Mouse (Mus musculus) embryonic facial prominence, embryonic 11.5 days (tissue): ENCODE measurements around the gene Mettl24. TPM values are rescaled to one million over a fixed set of nuclear protein-coding genes. Genes with fewer than 3 reads are reported as not detected.
A peak's percentile ranks its signal among the peaks of the same experiment; 100 is the strongest.

Source experiments
- ATAC-seq: fragments of 200-750 bp; cut with Nextera tagmentation; replicated peaks from 2 replicates; pipeline ENCODE4 v1.8.0; 2017; ENCODE audit warnings: low read depth; ENCODE audit not compliant: insufficient number of reproducible peaks, low FRiP score, low TSS enrichment
- DNase-seq: peaks from one replicate; pipeline ENCODE4 v3.0.0-alpha.2; 2015; ENCODE audit warnings: low spot score
- H3K27ac ChIP-seq: fragments of 300-500 bp; sonication (generic); replicated peaks from 2 replicates; pipeline ENCODE4 v1.5.1; 2014; ENCODE audit warnings: mild to moderate bottlenecking, low read depth, low read length, control low read depth
- H3K27me3 ChIP-seq: fragments of 300-500 bp; sonication (generic); 2 replicates; pipeline ENCODE4 v1.6.1; 2014; ENCODE audit warnings: mild to moderate bottlenecking, low read length, moderate library complexity, mixed read lengths; ENCODE audit not compliant: control insufficient read depth, insufficient read depth
- H3K36me3 ChIP-seq: fragments of 300-500 bp; sonication (generic); replicated peaks from 2 replicates; pipeline ENCODE4 v1.6.1; 2014; ENCODE audit warnings: low read depth, mild to moderate bottlenecking, low read length, moderate library complexity, mixed read lengths; ENCODE audit not compliant: control insufficient read depth, insufficient read depth
- H3K4me1 ChIP-seq: fragments of 300-500 bp; sonication (generic); 2 replicates; pipeline ENCODE4 v1.6.1; 2014; ENCODE audit warnings: low read length, mixed read lengths; ENCODE audit not compliant: control insufficient read depth, insufficient read depth
- H3K4me2 ChIP-seq: fragments of 300-500 bp; sonication (generic); 2 replicates; pipeline ENCODE4 v1.6.1; 2014; ENCODE audit warnings: low read depth, mild to moderate bottlenecking, control low read depth, low read length, moderate library complexity
- H3K4me3 ChIP-seq: fragments of 300-500 bp; sonication (generic); 2 replicates; pipeline ENCODE4 v1.5.1; 2014; ENCODE audit warnings: low read depth, low read length, control low read depth
- H3K9ac ChIP-seq: fragments of 300-500 bp; sonication (generic); replicated peaks from 2 replicates; pipeline ENCODE4 v1.6.1; 2014; ENCODE audit warnings: mild to moderate bottlenecking, control low read depth, low read length
- H3K9me3 ChIP-seq: fragments of 300-500 bp; sonication (generic); replicated peaks from 2 replicates; pipeline ENCODE4 v1.6.1; 2016; ENCODE audit warnings: mild to moderate bottlenecking, low read length, inconsistent platforms, mixed read lengths; ENCODE audit not compliant: control insufficient read depth
- WGBS: fragments of 180-500 bp; shearing (Covaris S2); extraction: QIAGEN DNeasy Blood & Tissue Kit; methylation state at CpG from one replicate; pipeline ENCODE4 v1.1.7; 2014; 5-methylcytosine and 5-hydroxymethylcytosine counted together
- polyA plus RNA-seq: library from polyadenylated mRNA; unstranded; fragments of >200 nt; fragmentation: Nextera tagmentation; extraction: Ambion mirVana; gene quantifications from 2 replicates; pipeline ENCODE4 v1.2.1, GENCODE M21; 2014

Mettl24 gene
- polyA plus RNA-seq, 1 experiment from 2014 or later = 0.98 TPM

GRCm38 (mm10) chr10:40686976-40687375 is 3.9 kb downstream of the Mettl24 start:
- Histone ChIP-seq H3K9ac (no peak overlapping the region), H3K9me3 (no peaks in the 10 kb centered on the region), H3K27ac (no peak overlapping the region), H3K27me3 (no peaks in the 10 kb centered on the region), H3K4me2 (no peak overlapping the region), H3K4me3 (no peak overlapping the region), H3K36me3 (no peaks in the 10 kb centered on the region), H3K4me1 (no peaks in the 10 kb centered on the region)
- DNase-seq (no peak), ATAC-seq (no peak)
- 86% methylated on average over 4 of the region's 4 CpGs for WGBS

GRCm38 (mm10) chr10:40687407-40687806 is 4.3 kb downstream of the Mettl24 start:
- no peak overlapping the region for H3K4me3 ChIP-seq
- 68% methylated on average over 2 of the region's 2 CpGs for WGBS

DNA sequence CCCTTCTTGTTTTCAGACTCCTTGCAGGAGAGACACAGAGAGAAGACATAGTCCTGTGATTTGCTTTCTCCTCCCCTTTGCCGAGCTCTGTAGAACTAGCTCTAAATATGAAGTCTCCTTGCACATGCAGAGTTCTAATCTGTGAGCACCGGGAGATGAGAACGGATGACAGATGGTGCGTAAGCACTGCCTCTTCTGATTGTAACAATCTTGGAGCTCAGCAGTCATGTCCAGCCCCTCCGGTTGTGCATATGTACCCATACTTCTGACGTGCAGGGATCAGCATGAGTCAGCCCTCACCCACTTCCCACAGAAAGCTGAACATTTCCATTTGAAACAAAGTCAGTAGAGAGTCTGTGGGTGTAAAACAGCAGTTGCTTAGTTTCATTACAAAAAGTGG is 5.2 kb downstream of the Mettl24 start:
- WGBS = 90% methylated on average over 6 of the region's 6 CpGs
- H3K4me3 ChIP-seq = no peak overlapping the region
- H3K4me2 ChIP-seq = no peak overlapping the region
- no peak overlapping the region for H3K27ac ChIP-seq
- no peak overlapping the region for H3K9ac ChIP-seq
- DNase-seq (no peak), ATAC-seq (no peak)
- no peaks in the 10 kb centered on the region for H3K36me3 ChIP-seq
- H3K4me1 ChIP-seq = no peaks in the 10 kb centered on the region
- H3K27me3 ChIP-seq = no peaks in the 10 kb centered on the region
- no peaks in the 10 kb centered on the region for H3K9me3 ChIP-seq

More at GRCm38 (mm10) chr10:40687407-40687806, 4.3 kb downstream of the Mettl24 start:
- H3K27me3 ChIP-seq = no peaks in the 10 kb centered on the region
- no peak overlapping the region for H3K4me2 ChIP-seq
- ATAC-seq = no peak
- no peaks in the 10 kb centered on the region for H3K36me3 ChIP-seq
- no peaks in the 10 kb centered on the region for H3K9me3 ChIP-seq
- H3K27ac ChIP-seq = no peak overlapping the region
- H3K4me1 ChIP-seq = no peaks in the 10 kb centered on the region
- H3K9ac ChIP-seq = no peak overlapping the region
- no peak for DNase-seq

- WGBS = 50% methylated on average over 1 of the region's 1 CpGs
- H3K36me3 ChIP-seq = no peaks in the 10 kb centered on the region
- no peak for ATAC-seq
- H3K9me3 ChIP-seq = no peaks in the 10 kb centered on the region
- DNase-seq = no peak
- no peaks in the 10 kb centered on the region for H3K27me3 ChIP-seq
- no peak overlapping the region for H3K4me3 ChIP-seq
- H3K27ac ChIP-seq = no peak overlapping the region
- no peak overlapping the region for H3K9ac ChIP-seq
- H3K4me1 ChIP-seq = no peaks in the 10 kb centered on the region
- H3K4me2 ChIP-seq = no peak overlapping the region
Observed at GRCm38 (mm10) chr10:40688873-40689272, 5.8 kb downstream of the Mettl24 start.

DNA sequence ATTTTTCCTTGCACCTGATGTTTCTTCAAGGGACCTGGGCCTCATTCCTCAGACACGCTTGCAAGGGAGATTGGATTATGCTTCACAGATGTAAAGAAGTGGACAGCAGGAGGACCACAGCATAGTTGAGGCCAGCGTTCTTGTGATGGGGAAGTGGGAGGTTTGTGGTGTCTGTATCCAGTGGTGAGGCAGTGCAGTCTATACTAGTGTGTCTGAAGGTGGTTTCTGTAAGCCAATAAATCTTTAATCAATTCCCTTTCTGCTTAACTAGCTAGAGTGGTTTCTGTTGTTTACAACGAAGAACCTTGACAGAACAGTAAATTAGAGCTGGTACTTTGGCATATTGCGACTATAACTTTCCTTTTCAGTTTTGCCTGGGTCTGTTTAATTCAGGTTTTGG is 15.6 kb downstream of the Mettl24 start:
- WGBS = 83% methylated on average over 4 of the region's 4 CpGs
- Histone ChIP-seq H3K4me3 (no peak overlapping the region), H3K27me3 (no peaks in the 10 kb centered on the region), H3K27ac (no peak overlapping the region), H3K9me3 (no peaks in the 10 kb centered on the region), H3K36me3 (no peaks in the 10 kb centered on the region), H3K9ac (no peak overlapping the region), H3K4me1 (no peaks in the 10 kb centered on the region), H3K4me2 (no peak overlapping the region)
- no peak for DNase-seq
- ATAC-seq = no peak

GRCm38 (mm10) chr10:40711127-40711526 is 28.0 kb downstream of the Mettl24 start:
- Histone ChIP-seq H3K4me1 (no peaks in the 10 kb centered on the region), H3K4me3 (no peak overlapping the region), H3K4me2 (no peak overlapping the region), H3K27ac (no peak overlapping the region), H3K9me3 (no peaks in the 10 kb centered on the region), H3K36me3 (no peaks in the 10 kb centered on the region), H3K9ac (no peak overlapping the region), H3K27me3 (no peaks in the 10 kb centered on the region)
- WGBS = 77% methylated on average over 7 of the region's 7 CpGs
- ATAC-seq (no peak), DNase-seq (peak; percentile 26)

DNA sequence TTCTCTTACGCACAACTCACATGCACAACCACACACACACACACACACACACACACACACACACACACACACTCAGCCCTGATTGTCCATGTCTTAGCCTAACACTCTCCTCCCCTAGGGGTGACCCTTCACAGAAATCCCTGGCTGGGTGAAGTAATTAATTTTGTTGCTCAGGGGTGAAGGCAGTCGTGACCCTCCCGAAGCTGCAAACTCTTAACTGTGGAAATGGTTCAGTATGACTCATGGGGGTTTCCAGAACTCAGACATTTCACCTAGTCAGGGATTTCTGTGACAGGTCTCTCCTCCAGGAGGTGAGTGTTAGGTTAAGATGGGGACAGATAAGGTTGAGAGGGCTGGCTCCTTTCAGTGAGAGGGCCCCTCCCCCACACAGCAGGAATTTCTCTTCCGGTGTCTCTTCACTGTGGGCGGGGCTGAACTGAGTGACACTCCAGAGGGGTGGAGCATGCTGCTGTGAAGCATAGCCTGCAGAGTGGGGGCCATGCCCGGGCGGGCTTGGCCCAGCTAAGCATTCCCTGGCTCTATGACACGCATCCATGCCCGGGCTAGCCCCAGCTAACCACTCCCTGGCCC is 30.0 kb downstream of the Mettl24 start:
- Histone ChIP-seq H3K9me3 (no peaks in the 10 kb centered on the region), H3K4me2 (no peak overlapping the region), H3K27ac (no peak overlapping the region), H3K27me3 (no peaks in the 10 kb centered on the region), H3K4me1 (no peaks in the 10 kb centered on the region), H3K4me3 (no peak overlapping the region), H3K9ac (no peak overlapping the region), H3K36me3 (no peaks in the 10 kb centered on the region)
- ATAC-seq (no peak), DNase-seq (peak; percentile 56)
- WGBS = 31% methylated on average over 9 of the region's 9 CpGs

DNA sequence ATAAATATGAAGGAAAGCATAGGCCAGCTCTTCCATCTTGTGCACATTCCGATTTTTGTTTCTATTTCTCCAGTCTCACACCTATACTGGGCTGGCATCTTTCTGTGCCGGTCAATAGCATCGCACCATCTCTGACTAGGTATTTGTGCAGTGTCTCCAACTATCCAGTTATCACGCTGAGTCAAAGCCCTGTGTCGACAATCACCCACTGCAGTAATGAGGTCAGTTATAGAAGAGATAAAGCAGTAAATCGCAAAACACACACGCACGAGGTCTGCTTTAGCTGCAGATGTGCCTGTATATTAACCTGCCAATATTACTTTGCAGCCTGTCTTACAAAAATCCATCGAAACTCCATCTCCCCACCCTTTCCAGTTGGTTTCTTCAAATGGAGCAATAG is 30.7 kb downstream of the Mettl24 start:
- H3K9ac ChIP-seq = no peak overlapping the region
- DNase-seq (no peak), ATAC-seq (no peak)
- no peak overlapping the region for H3K4me2 ChIP-seq
- no peak overlapping the region for H3K27ac ChIP-seq
- WGBS = 92% methylated on average over 9 of the region's 9 CpGs
- H3K9me3 ChIP-seq = no peaks in the 10 kb centered on the region
- H3K4me1 ChIP-seq = no peaks in the 10 kb centered on the region
- no peak overlapping the region for H3K4me3 ChIP-seq
- no peaks in the 10 kb centered on the region for H3K36me3 ChIP-seq
- H3K27me3 ChIP-seq = no peaks in the 10 kb centered on the region
